Mouse (Mus musculus): Measurements from ENCODE around the gene Lmtk3.

GRCm38 (mm10) chr7:45798931-45799330, 15.4 kb downstream of the Lmtk3 start:
- TF ChIP-seq MYOD1 (IDR thresholded peaks at IDR 0.05; ENCODE audit: control insufficient read depth in 1 of 3, insufficient read length in 2 of 3, low read depth in 2 of 3) (no peak), TCF12 (IDR thresholded peaks at IDR 0.05; ENCODE audit: insufficient read depth, poor library complexity, severe bottlenecking) (no peak), MAX (IDR thresholded peaks at IDR 0.05; ENCODE audit: low read depth) (no peak), CEBPB (IDR thresholded peaks at IDR 0.05; ENCODE audit: insufficient read depth, poor library complexity, severe bottlenecking) (no peak), POLR2A (IDR thresholded peaks at IDR 0.05; ENCODE audit: insufficient read length, low read depth) (no peak), MYOG (IDR thresholded peaks at IDR 0.05; ENCODE audit: control insufficient read depth in 1 of 3, insufficient read depth in 1 of 3, insufficient read length in 2 of 3, low read depth in 2 of 3) (no peak), POLR2AphosphoS2 (IDR thresholded peaks at IDR 0.05; ENCODE audit: insufficient read length, low read depth) (no peak), E2F4 (IDR thresholded peaks at IDR 0.05; ENCODE audit: insufficient read depth) (no peak), SRF (IDR thresholded peaks at IDR 0.05; ENCODE audit: control insufficient read depth, insufficient read length, low read depth) (no peak), USF1 (IDR thresholded peaks at IDR 0.05; ENCODE audit: low read depth) (no peak), REST (IDR thresholded peaks at IDR 0.05; ENCODE audit: insufficient read depth, insufficient read length) (no peak), TCF3 (IDR thresholded peaks at IDR 0.05; ENCODE audit: insufficient read length, low read depth) (no peak)

All from myocyte (in vitro differentiated cells).